Mouse (Mus musculus): Measurements from ENCODE around the gene Csf2. TPM values are rescaled to one million over a fixed set of nuclear protein-coding genes. Genes with fewer than 3 reads are reported as not detected.

Gene Csf2
- total RNA-seq, 4 experiments from 2014 or later = 0.56 to 1.4 TPM; not detected in 2

Other genes with a start within 250 kb of the Csf2 start
- gene Slc22a4, start 221.6 kb downstream of the Csf2 start, total RNA-seq (2022) = 1 to 10 TPM; 4.8 to 7.1 (median 5.4) TPM
- 10 to 100 TPM; 29.1 to 39.9 (median 35.2) TPM for gene Pdlim4, start 180.7 kb downstream of the Csf2 start, total RNA-seq (2022)
- 10 to 100 TPM; 57.4 to 71.1 (median 64.1) TPM for gene P4ha2, start 149.6 kb downstream of the Csf2 start, total RNA-seq (2022)
- gene Il3, start 17.6 kb upstream of the Csf2 start, total RNA-seq (2022) = not detected
- gene Acsl6, start 54.1 kb upstream of the Csf2 start, total RNA-seq (2022) = 10 to 100 TPM; 10.1 to 17.7 (median 14.0) TPM
- not detected for gene Meikin, start 121.0 kb upstream of the Csf2 start, total RNA-seq (2022)
- 10 to 100 TPM; 36.1 to 46.0 (median 41.1) TPM for gene Fnip1, start 188.5 kb upstream of the Csf2 start, total RNA-seq (2022)

Measured in heart, adult 8-10 months (tissue).